Mouse (Mus musculus) stomach, embryonic 16.5 days (tissue): Measurements from ENCODE around the gene Trim25. TPM values are rescaled to one million over a fixed set of nuclear protein-coding genes. Genes with fewer than 3 reads are reported as not detected.

ENCODE experiments used
- ATAC-seq: fragments of 200-750 bp; cut with Nextera tagmentation; 2 replicates; pipeline ENCODE4 v1.8.0; 2017; ENCODE audit warnings: moderate number of reproducible peaks, moderate TSS enrichment; ENCODE audit not compliant: insufficient read depth, low FRiP score
- H3K27ac ChIP-seq: fragments of 300-500 bp; sonication (generic); 2 replicates; pipeline ENCODE4 v1.5.1; 2014; ENCODE audit warnings: low read length
- H3K27me3 ChIP-seq: fragments of 300-500 bp; sonication (generic); 2 replicates; pipeline ENCODE4 v1.6.1; 2014; ENCODE audit warnings: low read length, control low read depth, mixed read lengths; ENCODE audit not compliant: control insufficient read depth, insufficient read depth
- H3K36me3 ChIP-seq: fragments of 300-500 bp; sonication (generic); 2 replicates; pipeline ENCODE4 v1.6.1; 2014; ENCODE audit warnings: low read length; ENCODE audit not compliant: control insufficient read depth, insufficient read depth
- H3K4me1 ChIP-seq: fragments of 300-500 bp; sonication (generic); 2 replicates; pipeline ENCODE4 v1.6.1; 2014; ENCODE audit warnings: low read length, control low read depth, mixed read lengths; ENCODE audit not compliant: control insufficient read depth, insufficient read depth
- H3K4me2 ChIP-seq: fragments of 300-500 bp; sonication (generic); 2 replicates; pipeline ENCODE4 v1.6.1; 2014; ENCODE audit warnings: low read depth, low read length, mixed read lengths
- H3K4me3 ChIP-seq: fragments of 300-500 bp; sonication (generic); replicated peaks from 2 replicates; pipeline ENCODE4 v1.5.1; 2014; ENCODE audit warnings: mild to moderate bottlenecking, low read length
- H3K9ac ChIP-seq: fragments of 300-500 bp; sonication (generic); 2 replicates; pipeline ENCODE4 v1.6.1; 2014; ENCODE audit warnings: low read length
- H3K9me3 ChIP-seq: fragments of 300-500 bp; sonication (generic); replicated peaks from 2 replicates; pipeline ENCODE4 v1.6.1; 2016; ENCODE audit warnings: low read length, control low read depth; ENCODE audit not compliant: control insufficient read depth
- WGBS: fragments of 180-500 bp; shearing (Covaris S2); extraction: QIAGEN DNeasy Blood & Tissue Kit; methylation state at CpG from one replicate; pipeline ENCODE4 v1.1.7; 2014; 5-methylcytosine and 5-hydroxymethylcytosine counted together
- polyA plus RNA-seq: library from polyadenylated mRNA; unstranded; fragments of >200 nt; fragmentation: Nextera tagmentation; extraction: Ambion mirVana; gene quantifications from 2 replicates; pipeline ENCODE4 v1.2.1, GENCODE M21; 2015

Gene Trim25
- polyA plus RNA-seq, 1 experiment from 2014 or later, result 27.8 TPM

- H3K36me3 ChIP-seq, result peaks cover 18% of the 10 kb centered on the region; the same call in 1 of the 2 replicates
- ATAC-seq, result 0 out of 2 replicates have a peak, but pooled peaks have one; percentile 30
Observed at GRCm38 (mm10) chr11:89009496-89009895, 10.3 kb downstream of the Trim25 start.

GRCm38 (mm10) chr11:89012241-89012640, 13.1 kb downstream of the Trim25 start:
- WGBS, result 84% methylated on average over 5 of the region's 5 CpGs
- no peak for ATAC-seq
- H3K27me3 ChIP-seq, result no peaks in the 10 kb centered on the region
- no peak overlapping the region for H3K4me3 ChIP-seq
- H3K4me2 ChIP-seq, result no peak overlapping the region
- no peaks in the 10 kb centered on the region for H3K9me3 ChIP-seq
- H3K36me3 ChIP-seq, result peaks cover 26% of the 10 kb centered on the region
- no peaks in the 10 kb centered on the region for H3K4me1 ChIP-seq
- H3K27ac ChIP-seq, result no peak overlapping the region
- H3K9ac ChIP-seq, result no peak overlapping the region

More at GRCm38 (mm10) chr11:89009496-89009895, 10.3 kb downstream of the Trim25 start:
- 55% methylated on average over 7 of the region's 7 CpGs for WGBS
- Histone ChIP-seq H3K9me3 (no peaks in the 10 kb centered on the region), H3K4me2 (no peak overlapping the region), H3K4me3 (no peak overlapping the region), H3K4me1 (no peaks in the 10 kb centered on the region), H3K27me3 (no peaks in the 10 kb centered on the region), H3K27ac (no peak overlapping the region), H3K9ac (no peak overlapping the region)

GRCm38 (mm10) chr11:89017514-89018182, 18.5 kb downstream of the Trim25 start:
- Histone ChIP-seq H3K27me3 (no peaks in the 10 kb centered on the region), H3K27ac (no peak overlapping the region), H3K4me1 (no peaks in the 10 kb centered on the region), H3K9me3 (no peaks in the 10 kb centered on the region), H3K36me3 (peaks cover 11% of the 10 kb centered on the region), H3K9ac (no peak overlapping the region), H3K4me2 (no peak overlapping the region), H3K4me3 (no peak overlapping the region)
- ATAC-seq, result no peak
- 78% methylated on average over 9 of the region's 9 CpGs for WGBS

GRCm38 (mm10) chr11:89020681-89021305, 21.6 kb downstream of the Trim25 start:
- no peak overlapping the region for H3K4me2 ChIP-seq
- H3K9ac ChIP-seq, result no peak overlapping the region
- no peak for ATAC-seq
- H3K27me3 ChIP-seq, result no peaks in the 10 kb centered on the region
- no peak overlapping the region for H3K27ac ChIP-seq
- no peaks in the 10 kb centered on the region for H3K9me3 ChIP-seq
- WGBS, result 71% methylated on average over 9 of the region's 9 CpGs
- peaks cover 4% of the 10 kb centered on the region; the same call in 1 of the 2 replicates for H3K4me1 ChIP-seq
- H3K4me3 ChIP-seq, result no peak overlapping the region
- H3K36me3 ChIP-seq, result peaks cover 7% of the 10 kb centered on the region; the same call in 1 of the 2 replicates

GRCm38 (mm10) chr11:89021687-89022086, 22.5 kb downstream of the Trim25 start:
- Histone ChIP-seq H3K9ac (no peak overlapping the region), H3K9me3 (no peaks in the 10 kb centered on the region), H3K4me3 (no peak overlapping the region), H3K27ac (peak overlapping the region; percentile 81), H3K4me2 (no peak overlapping the region), H3K36me3 (0 out of 2 replicates have a peak, but pooled peaks cover under 1% of the 10 kb centered on the region), H3K27me3 (no peaks in the 10 kb centered on the region), H3K4me1 (peaks cover 4% of the 10 kb centered on the region; the same call in 1 of the 2 replicates)
- no peak for ATAC-seq
- 71% methylated on average over 7 of the region's 7 CpGs for WGBS

- Histone ChIP-seq H3K4me2 (no peak overlapping the region), H3K9ac (no peak overlapping the region), H3K9me3 (no peaks in the 10 kb centered on the region), H3K4me1 (peaks cover 4% of the 10 kb centered on the region; the same call in 1 of the 2 replicates), H3K36me3 (no peaks in the 10 kb centered on the region), H3K27ac (peak overlapping the region; percentile 81), H3K27me3 (no peaks in the 10 kb centered on the region), H3K4me3 (no peak overlapping the region)
- ATAC-seq, result peak; percentile 81
- WGBS, result 38% methylated on average over 8 of the region's 8 CpGs
Observed at GRCm38 (mm10) chr11:89022120-89022731, 23.1 kb downstream of the Trim25 start.

- ATAC-seq, result no peak
- no peaks in the 10 kb centered on the region for H3K27me3 ChIP-seq
- no peaks in the 10 kb centered on the region for H3K9me3 ChIP-seq
- peaks cover 13% of the 10 kb centered on the region for H3K4me1 ChIP-seq
- no peak overlapping the region for H3K4me3 ChIP-seq
- no peak overlapping the region for H3K9ac ChIP-seq
- H3K27ac ChIP-seq, result peak overlapping the region; percentile 85
- no peaks in the 10 kb centered on the region for H3K36me3 ChIP-seq
- H3K4me2 ChIP-seq, result no peak overlapping the region
- 64% methylated on average over 10 of the region's 10 CpGs for WGBS
Observed at GRCm38 (mm10) chr11:89023477-89023876, 24.3 kb downstream of the Trim25 start.

GRCm38 (mm10) chr11:89024181-89024881, 25.2 kb downstream of the Trim25 start:
- peak; percentile 81 for ATAC-seq
- H3K4me2 ChIP-seq, result peak overlapping the region; percentile 31; the same call in 1 of the 2 replicates

More at GRCm38 (mm10) chr11:89024181-89024881, 25.2 kb downstream of the Trim25 start:
- Histone ChIP-seq H3K36me3 (no peaks in the 10 kb centered on the region), H3K9me3 (no peaks in the 10 kb centered on the region), H3K27me3 (no peaks in the 10 kb centered on the region), H3K9ac (no peak overlapping the region), H3K4me1 (peaks cover 13% of the 10 kb centered on the region), H3K27ac (peak overlapping the region; percentile 85), H3K4me3 (no peak overlapping the region)
- WGBS, result 26% methylated on average over 11 of the region's 11 CpGs
